Mouse (Mus musculus) gastrocnemius, postnatal 36 days (tissue): ENCODE data around the gene Rhox9. TPM values are rescaled to one million over a fixed set of nuclear protein-coding genes. Genes with fewer than 3 reads are reported as not detected.
"Not testable (repeated sequence)": the region's sequence is repeated elsewhere in the genome, so short reads cannot be mapped to it uniquely, and the experiment has no call there.

ENCODE experiments used
- DNase-seq, 2 experiments: peaks; one replicate each; pipeline ENCODE4 v3.0.0; 2022
- intact Hi-C: fragments of 180-260 bp; cut with DNase I; formaldehyde crosslinking; loops from one replicate; pipeline ENCODE4 v1.15.1; 2025
- long read RNA-seq, 2 experiments: library from polyadenylated mRNA; stranded (forward); transcript quantifications; one replicate each; pipeline ENCODE4 v2.0.0; 2021
- total RNA-seq, 2 experiments: library from RNA; stranded (reverse); gene quantifications; 2 replicates each; pipeline ENCODE4 v1.2.3; 2021

Gene Rhox9
- not detected for total RNA-seq
- long read RNA-seq, experiment 1: 0 reads
- long read RNA-seq, experiment 2: 0 reads

DNA sequence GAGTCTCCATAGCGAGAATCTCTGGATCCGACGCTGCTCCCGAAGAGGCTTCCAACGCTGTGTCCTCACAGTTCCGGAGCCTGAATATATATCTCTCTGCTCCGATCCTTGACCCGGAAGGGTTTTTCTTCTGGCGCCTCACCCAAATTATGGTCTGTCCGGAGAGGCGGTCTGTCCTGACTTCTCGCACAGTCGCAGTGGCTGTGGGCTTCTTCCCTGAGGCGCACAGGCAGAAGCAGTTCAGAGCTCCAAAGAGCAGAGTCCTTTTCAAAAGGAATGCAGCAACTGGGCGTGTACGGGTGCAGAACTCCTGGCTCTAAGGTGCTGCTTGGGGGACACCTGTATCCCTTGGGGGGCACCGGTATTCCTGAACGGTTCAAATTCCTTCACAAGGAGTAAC, at the start of gene Rhox9:
Gene Rhox9 (minus strand): TSS at position 101 of the 400 bp plus-strand sequence.
- intact Hi-C loops, DNase-seq: not testable (repeated sequence)

- DNase-seq: no peak
- intact Hi-C loops: no loop called here
Measured at GRCm38 (mm10) chrX:37916311-37916710, 14.7 kb upstream of the Rhox9 start.

GRCm38 (mm10) chrX:37908581-37908980, 7.0 kb upstream of the Rhox9 start:
- intact Hi-C loops: no loop called here
- DNase-seq: no peak

DNA sequence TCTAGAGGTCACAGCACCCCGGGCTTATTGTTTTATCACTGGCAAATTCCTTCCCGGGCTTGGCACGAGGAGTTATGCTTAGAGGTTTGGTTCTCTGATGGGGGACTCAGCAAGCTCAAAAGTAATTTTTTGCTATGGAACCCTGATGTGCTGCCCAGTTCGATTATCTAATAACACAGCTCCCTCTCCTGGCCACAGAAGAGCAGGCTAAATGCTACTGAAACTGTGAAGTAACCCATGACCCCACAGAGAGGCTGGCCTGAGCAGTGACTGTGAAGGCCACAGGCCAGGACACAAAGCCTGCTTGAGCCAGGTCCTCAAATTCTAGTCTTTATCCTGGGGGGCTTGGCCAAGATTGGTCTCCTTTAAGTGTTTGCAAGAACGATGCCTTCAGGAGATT, 2.2 kb upstream of the Rhox9 start:
- DNase-seq: no peak
- intact Hi-C loops: no loop called here

- intact Hi-C loops, DNase-seq: not testable (repeated sequence)
Measured at GRCm38 (mm10) chrX:37897132-37897531, 4.4 kb downstream of the Rhox9 start, which contains the start of gene Rhox7b. Rhox7b (minus strand) TSS chrX:37897232.

- DNase-seq: no peak
- intact Hi-C loops: no loop called here
Measured at GRCm38 (mm10) chrX:37878844-37879243, 22.7 kb downstream of the Rhox9 start, which contains the start of gene Rhox8. Rhox8 (minus strand) TSS chrX:37878944.

DNA sequence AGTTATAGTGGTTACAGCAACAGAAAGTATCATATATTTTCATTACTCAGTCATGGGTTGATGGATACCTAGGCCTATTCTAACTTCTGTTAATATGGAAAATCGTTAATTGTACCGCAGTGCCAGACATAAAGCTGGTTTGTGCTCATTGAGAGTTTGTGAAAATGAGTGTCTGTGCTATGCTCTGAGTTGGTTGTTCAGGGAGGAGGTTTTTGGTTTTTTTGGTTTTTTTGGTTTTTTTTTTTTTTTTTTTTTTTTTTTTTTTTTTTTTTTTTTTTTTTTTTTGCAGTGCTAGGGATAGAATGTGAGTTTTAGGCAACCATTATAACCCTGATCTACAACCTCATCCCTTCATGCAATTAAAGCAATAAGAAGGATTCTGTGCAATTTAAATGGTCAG, 29.9 kb downstream of the Rhox9 start:
- DNase-seq: no peak
- intact Hi-C loops: no loop called here

Other genes starting within 250 kb of the Rhox9 start
- gene Rhox3h, start 233.0 kb downstream of the Rhox9 start, total RNA-seq: not detected
- not detected for gene Rhox2h, start 228.5 kb downstream of the Rhox9 start, total RNA-seq
- not detected for gene Rhox5, start 96.9 kb downstream of the Rhox9 start, total RNA-seq
- not detected for gene Rhox6, start 74.9 kb downstream of the Rhox9 start, total RNA-seq
- not detected for gene Rhox7a, start 70.1 kb downstream of the Rhox9 start, total RNA-seq
- gene Rhox8, start 22.8 kb downstream of the Rhox9 start, total RNA-seq: not detected
- gene Rhox7b, start 4.5 kb downstream of the Rhox9 start, total RNA-seq: not detected
- not detected for gene Btg1-ps1, start 117.0 kb upstream of the Rhox9 start, total RNA-seq
- not detected for gene Btg1-ps2, start 141.3 kb upstream of the Rhox9 start, total RNA-seq
- not detected for gene Rhox10, start 164.7 kb upstream of the Rhox9 start, total RNA-seq
- gene Rhox11, start 183.4 kb upstream of the Rhox9 start, total RNA-seq: not detected
- not detected for gene Rhox12, start 209.1 kb upstream of the Rhox9 start, total RNA-seq
- not detected for gene Rhox13, start 219.4 kb upstream of the Rhox9 start, total RNA-seq